Mouse (Mus musculus): ENCODE results near the gene Pola2.

- no peak for TF ChIP-seq CTCF (IDR thresholded peaks at IDR 0.05; ENCODE audit: borderline replicate concordance, control insufficient read depth, extremely low read depth, insufficient read depth, low read length, poor library complexity)
- no peak for TF ChIP-seq POLR2A (IDR thresholded peaks at IDR 0.05; ENCODE audit: control insufficient read depth, extremely low read depth, insufficient read depth, low read length, poor library complexity)
Observed at GRCm38 (mm10) chr19:5939715-5940114, 24.3 kb downstream of the Pola2 start.

Measured in thymus, adult 2 months (tissue).